Mouse (Mus musculus) 3T3-L1 (cell line): ENCODE data around the gene Chst11.

ENCODE experiments used
- DNase-seq: peaks from one replicate; pipeline ENCODE4 v3.0.0-alpha.2; 2015; ENCODE audit warnings: low read depth, low spot score

Gene Chst11

DNA sequence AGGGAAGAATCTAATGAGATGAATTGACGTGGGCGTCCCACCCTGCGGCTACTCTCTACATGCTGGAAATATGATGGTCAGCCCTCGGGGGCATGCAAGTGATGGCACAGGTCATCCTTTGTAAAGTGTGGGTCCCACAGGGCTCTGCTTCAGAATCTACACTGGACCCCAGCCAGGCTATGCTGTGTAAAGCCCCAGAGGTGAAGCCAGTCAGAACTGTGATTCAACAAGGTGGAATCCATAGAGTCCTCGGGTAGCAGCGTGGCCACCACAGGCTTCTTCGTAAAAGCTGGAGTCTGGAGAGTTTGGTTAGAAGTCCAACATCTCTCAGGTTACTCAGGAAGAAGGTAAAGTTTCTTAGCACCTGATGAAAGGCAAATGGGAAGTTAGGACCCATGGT is 154.0 kb downstream of the Chst11 start:
- DNase-seq = peak; percentile 67

DNA sequence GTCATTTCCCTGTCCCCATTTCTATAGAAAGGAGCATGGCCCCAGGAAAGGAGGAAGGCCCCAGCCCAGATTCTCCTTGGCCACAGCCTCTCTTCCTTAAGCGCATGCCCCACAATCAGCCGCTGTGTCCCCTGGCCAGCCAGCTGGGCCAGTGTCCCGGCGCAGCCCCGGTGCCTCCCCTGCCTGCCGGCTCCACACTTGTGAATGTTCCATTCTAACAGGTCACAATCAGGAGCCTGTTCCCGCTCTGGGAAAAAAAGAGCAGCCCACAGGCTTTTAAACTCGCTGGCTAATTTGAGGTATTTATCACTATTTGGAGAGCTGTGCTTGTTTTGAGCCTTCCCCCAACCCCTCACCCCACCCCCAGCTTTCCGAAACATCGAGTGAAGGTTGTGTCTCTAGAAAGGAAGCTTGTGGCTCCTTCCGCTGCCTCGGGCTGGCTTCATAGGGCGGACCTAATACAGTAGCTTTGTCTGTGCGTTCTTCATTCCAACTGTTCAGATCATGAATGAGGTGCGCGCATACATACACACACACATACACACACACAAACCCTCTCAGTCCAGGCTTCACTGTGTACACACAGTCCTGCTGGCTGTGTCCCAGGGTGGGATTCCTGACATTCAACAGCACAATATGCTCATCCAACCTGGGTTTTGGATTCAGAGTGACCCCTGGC is 155.1 kb downstream of the Chst11 start:
- DNase-seq = no peak

DNA sequence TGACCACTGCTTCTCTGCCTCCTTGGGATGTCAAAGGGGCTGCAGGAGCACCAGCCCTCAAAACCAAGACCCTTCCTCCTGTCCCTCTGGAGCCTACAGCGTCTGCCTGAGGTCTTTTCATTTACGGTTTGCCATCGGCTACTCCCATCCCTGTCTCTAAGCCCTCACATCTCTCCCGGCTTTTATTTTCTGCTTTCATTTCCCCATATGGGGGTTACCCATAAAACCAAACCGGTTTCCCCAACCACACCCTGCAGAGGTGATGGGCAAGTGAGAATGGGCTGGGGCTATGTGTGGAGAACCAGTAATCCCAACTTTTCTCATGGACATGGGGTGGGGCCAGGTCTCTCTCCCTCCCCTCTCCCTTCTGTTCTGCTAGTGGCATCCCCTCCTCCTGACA is 156.1 kb downstream of the Chst11 start:
- DNase-seq = no peak

DNA sequence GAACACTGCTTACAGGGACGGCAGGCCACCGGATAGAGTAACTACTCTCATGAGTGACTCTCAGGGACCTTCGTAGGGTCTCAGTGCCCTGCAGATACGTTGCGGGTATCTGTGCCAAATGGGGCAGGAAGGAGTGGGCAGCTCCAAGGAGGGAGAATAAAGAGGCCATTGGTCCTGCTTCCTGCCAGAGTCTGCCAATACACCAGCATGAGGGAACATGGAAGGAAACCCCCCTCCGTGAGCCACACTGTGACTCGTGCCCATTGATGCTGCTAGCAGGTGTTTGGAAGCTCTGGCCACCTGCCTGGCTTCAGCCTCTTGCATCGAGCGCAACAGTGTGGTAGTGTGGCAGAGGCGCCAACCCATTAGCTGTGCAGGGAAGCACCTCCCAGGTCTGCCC is 157.8 kb downstream of the Chst11 start:
- no peak for DNase-seq

DNA sequence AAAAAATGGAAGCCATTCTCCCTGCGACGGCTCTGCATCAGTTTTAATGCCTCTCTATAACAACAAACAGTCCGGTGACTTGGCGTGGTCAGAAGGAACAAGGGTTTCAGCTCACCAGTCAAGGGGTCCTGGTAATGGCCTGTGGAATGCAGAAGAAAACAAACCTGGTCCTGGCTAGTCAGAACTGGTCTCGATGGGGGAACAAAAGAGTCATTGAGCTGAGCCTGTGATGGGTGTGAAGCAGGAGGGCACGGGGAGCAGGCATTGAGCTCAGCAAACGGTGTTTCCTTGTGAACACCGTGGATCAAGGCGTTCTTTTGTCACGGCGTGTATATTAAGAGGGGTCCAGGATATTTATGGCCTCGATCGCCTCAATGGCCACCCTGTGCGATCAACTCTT is 160.5 kb downstream of the Chst11 start:
- DNase-seq = no peak

DNA sequence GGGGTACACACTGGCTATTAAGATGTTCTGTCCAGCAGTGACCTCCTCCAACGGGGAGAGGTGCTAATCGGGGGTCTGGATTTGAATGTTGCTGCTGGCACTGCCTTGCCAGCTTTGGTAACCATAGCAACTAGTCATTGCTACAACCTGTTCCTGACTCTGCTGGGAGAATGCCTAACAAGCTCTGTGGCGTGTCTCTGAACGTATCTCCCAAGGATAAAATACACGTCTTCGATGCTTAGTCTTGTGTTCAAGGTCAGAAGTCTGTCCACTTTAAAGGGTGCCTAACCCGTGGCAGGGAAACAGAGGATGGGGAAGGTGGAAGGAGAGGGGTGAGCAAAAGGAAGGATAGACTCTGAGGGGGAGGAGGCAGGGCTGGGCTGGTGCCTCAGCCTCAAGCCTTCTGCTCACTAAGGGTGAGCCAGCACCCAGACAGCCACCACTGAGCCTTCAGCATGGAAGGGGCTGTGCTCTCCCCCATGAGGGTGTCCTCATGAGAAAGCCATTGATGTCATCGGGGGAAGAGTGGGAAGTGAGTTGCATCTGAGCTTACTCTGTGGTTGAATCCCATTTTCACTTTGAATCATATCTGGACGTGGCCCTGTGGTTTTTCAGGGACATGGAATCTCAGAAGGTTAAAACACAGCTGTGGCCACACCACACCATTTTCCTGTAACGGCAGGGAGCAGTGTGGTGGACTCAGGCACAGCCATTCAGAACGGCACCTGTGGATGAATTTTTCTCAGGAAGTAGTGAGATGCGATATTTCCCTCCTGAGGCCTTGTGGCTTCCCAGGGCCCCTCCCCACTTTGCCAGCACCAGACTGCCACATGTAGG is 164.3 kb downstream of the Chst11 start:
- DNase-seq = peak; percentile 42

DNA sequence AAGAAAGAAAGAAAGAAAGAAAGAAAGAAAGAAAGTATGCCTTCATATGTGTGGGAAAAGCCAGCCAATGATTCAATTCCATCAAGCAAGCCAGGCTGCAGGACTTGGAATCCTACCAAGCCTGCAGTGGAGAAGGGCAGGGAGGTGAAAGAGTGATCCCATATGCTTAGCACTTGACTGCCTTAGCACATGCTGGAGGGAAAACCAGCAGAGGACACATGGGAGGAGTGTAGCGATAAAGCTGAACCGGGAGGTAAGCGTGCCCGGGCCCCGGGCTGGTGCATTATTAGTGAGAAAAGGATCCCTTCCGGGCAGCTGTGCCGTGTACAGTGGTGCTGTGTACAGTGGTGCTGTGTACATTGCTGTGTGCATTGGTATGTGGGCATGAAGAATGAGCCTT is 165.3 kb downstream of the Chst11 start:
- DNase-seq = peak; percentile 70

DNA sequence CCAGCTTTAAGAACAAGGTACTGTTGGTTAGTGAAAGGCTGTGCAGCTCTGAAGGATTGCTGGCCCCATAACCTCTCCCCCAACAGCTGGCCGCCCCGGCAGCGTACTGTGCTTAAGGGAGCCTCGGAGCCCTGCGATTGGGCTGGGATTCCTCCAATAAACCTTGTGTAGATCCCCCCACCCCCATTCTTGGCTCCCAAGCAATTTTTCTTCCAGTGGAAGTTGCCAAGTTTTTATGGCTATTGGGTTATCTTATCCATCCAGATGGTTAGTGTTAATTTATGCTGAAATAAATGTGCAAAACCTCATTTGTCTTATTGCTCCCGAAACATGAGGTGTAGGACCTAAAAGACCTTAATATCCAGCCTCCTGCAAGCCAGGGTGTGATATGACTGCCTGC is 166.1 kb downstream of the Chst11 start:
- peak; percentile 40 for DNase-seq

DNA sequence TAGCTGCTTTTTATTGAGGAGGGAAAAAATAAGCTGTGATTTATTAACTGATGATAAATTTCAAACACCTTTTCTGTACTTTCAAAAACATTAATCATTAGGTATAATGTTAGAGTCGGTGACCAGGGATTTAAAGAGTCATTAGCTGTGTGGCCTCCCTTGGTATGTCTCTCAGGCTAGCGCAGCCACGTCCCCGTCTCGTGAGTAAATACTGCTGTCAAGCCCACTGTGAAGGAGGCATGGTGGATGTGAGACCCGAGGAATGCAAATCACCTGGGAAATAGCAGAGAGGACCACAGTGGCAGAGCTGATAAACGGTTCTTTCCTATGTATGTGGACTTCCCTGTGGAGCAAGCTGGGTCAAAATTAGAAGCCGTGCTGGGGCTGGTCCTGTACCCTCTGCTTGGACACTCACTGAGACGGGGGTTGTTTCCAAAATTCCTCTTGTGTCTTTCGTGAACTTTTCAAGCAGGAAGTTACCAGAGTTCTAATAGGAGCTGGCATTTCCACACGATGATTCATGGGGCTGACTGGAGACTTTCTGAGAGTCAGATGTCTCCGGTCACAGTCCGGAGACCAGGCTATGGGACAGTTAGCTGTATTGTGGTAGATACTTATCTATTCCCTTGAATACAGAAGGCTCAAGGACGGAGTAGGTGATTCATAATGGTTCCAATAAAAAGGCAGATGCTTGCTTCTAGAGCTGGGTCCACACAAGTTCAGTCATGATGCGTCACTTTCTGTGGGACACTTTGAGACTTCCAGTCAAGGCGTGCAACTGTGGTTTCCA is 166.8 kb downstream of the Chst11 start:
- peak; percentile 89 for DNase-seq

DNA sequence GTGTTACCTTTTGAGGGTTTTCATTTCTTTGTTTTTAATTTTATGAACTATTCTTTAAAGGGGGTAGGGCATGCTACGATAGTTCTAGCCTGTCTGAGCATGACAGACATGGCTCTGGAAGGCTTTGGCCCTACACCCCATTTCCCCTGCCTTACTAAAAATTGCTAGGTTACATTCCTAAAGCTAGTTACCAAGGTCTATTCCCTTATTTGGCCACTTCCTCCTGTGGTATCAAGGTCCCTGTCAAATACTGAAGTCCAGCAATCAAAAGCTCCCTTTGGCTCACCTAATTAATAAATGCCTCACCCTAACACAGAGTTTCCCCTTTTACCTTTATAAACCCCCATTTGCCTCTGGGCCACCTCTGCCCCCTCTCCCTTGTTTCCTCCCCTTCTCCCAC is 167.4 kb downstream of the Chst11 start:
- DNase-seq = no peak

DNA sequence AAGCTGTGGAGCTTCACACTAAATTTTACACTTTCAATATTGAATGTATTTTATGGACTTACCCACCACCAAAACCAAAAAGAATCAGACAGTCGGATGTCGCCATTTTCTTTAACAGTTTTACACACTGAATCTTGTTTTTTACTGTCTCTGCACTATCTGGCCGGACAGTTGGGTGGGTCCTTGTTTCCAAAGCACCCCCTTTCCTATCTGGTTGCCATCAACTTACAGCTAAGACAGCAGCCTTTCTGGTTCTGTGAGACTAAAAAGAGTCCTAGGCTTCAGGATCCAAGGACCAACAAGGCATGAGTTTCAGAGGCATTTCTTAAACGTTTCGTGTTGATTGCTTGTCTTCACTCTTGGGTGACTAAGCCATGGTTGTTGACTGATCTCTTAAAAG is 168.1 kb downstream of the Chst11 start:
- DNase-seq = no peak

DNA sequence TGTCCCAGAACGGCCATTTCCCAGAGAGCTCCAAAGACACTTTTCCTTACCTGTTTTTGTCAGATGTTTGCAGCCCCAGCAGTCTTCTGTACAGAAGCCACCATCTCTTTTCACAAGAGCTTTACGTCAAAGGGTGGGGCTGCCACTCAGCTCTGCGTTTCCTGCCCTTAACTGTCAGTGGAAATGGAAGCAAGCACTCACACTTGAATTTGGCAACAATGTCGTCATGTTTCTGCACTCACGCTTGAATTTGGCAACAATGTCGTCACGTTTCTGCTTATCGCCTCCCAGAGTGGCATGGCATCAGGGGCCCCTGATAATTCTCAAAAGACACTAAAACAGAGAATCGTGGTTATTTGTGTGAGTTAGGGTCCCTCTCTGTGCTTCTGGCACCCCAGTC is 168.6 kb downstream of the Chst11 start:
- DNase-seq = no peak

DNA sequence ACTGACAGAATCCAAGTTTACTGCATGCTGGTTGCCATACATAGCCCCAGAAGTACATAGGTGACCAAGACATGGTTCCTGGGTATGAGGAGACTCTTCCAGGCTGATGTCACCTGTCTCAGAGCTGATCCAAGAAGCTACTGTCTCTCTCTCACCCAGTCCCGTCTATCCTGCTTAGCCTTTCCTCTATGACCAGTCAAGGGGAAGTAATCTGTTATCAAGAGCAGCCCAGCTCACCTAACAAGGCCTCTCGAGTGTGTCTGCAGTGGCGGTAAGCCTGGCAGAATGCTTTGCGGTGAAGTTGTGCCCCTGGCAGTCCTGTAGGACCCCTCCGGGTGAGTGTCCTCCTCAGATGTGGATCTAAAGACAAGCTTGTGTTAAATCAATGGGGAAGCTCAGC is 172.0 kb downstream of the Chst11 start:
- DNase-seq = no peak

DNA sequence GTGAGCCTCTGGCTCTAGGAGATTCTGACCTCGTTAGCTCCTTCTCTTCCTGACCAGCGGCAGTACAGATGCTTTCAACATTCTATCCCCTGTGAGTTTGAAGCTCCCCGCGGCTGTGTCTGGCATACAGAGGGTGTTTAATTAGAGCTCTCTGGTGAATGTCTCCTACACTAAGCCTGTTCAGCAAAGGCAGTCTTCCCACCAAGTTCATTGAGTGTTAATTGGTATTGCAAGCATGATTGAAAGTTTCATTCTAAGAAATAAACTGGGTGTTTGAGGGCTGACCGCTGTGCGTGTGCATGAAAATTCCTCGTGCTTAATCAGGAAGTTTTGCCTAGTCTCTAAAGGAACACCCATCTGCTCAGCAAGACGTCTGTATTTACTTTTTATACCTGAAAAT is 173.0 kb downstream of the Chst11 start:
- no peak for DNase-seq

DNA sequence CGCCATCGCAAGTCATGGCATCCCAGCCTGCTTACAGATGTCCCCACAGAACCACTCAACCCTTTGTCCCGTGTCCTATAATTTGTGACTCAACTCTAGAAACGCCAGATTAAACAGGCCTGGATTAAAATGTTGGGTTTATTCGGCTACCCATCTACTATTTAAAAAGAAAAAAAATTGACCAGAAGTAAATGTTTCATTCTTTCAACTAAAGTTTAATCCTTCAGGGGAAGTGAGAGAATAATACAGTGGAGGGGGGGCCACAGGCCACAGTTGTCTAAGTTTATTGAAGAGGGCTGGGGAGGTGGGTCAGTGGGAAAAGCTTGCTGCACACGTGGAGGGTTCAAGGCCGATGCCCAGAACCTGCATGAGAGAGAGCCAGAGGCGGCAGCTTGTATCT is 173.9 kb downstream of the Chst11 start:
- DNase-seq = no peak

DNA sequence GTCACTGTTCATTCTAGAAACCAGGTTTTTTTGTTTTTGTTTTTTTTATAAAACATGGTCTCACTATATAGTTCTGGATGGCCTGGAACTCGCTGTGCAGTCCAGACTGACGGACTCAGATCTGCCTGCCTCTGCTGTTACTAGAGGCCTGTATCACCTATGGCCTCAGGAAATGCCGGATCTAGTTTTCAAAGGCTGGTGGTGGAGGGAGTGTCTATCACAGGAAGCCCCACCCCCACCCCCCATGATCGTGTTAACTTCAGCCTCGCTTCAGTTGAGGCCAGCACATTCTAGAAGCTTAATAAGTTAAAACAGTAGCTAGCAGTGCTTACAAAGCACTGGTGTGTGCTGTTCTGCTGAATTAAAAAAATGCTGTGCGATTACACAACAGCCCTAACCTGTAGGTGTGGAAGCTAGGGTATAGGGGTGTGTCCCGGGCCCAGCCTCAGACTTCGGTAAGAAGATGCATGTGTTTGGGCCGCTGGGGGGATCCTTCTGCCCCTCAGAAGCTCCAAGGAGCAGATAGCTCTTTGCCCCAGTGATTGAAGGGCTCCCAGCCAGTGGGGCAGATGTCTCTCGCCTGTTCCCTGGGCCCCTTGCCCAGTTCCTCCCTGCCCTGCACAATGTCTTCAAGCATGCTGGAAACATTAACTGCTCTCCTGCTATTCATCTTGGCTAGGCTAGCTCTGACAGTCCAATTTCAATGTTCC is 176.5 kb downstream of the Chst11 start:
- DNase-seq = peak; percentile 81

DNA sequence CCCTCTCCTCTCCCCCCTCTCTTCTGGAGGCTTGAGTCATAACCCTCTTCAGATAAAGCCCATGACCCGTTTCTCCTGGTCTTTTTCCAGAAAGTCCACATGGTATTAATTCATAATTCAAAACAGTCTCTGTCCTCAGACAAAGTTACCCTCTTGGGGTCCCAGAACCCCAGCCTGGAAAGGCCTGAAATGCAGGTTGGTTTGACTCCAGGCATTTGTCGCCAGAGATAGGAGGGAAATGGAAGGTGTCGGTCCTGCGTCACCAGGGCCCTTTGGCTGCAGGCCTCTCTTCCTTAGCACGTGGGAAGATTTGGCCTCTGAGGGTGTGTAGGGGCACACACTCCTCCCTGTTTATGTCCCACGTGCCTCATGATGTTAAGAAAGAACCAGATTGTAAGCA is 178.6 kb downstream of the Chst11 start:
- DNase-seq = peak; percentile 90

DNA sequence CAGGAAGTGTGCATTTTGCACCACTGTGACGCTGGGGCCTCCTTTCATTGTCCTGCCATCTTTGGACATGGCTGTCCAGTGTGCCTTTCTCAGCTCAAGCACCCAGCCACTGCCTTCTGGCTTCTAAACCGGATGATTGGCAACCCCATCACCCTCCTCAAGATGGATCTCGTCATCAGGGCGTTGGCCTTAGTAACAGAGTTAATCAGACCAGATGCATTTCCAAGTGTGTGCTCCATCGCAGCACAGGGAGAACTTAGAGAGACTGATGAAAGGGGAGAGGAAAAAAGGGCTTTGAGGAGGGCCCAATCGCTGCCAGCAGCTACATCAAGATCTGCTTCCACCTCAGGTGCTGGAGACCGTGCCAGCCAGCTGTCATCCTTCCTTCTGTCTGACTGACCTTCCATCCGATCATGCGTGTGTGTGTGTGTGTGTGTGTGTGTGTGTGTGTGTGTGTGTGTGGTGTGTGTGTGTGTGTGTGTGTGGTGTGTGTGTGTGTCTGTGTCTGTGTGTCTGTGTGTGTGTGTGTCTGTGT is 179.7 kb downstream of the Chst11 start:
- peak; percentile 17 for DNase-seq

DNA sequence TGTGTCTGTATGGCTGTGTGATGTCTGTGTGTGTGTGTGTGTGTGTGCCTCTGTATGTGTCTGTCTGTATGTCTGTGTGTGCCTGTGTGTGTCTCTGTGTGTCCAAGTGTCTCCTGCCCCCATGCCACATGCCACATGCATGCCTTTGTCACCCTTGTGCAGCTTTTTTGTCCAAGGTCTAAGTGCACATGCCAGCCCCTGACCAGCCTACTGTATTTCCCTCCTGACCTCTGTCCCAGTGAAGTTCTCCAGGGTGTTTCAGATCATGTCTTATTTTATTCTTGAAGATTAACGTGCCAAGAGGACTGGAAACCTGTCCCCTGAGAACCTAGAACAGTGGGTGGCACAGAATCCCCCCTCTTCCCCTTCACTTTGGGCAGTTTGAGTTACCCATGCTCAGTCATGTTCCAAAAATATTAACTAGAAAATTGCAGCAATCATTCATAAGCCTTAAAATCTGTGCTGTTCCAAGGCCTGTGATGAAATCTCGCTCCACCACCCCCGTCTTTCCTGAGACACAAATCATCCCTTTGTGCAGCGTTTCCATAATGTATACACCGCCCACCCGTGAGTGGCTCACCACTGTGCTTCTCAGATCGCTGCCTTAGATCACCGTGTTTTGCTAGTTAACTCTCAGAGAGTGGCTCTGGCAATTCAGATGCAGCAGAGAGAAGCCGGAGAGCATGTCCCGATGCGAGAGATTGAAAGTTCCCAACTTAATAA is 180.4 kb downstream of the Chst11 start:
- no peak for DNase-seq

DNA sequence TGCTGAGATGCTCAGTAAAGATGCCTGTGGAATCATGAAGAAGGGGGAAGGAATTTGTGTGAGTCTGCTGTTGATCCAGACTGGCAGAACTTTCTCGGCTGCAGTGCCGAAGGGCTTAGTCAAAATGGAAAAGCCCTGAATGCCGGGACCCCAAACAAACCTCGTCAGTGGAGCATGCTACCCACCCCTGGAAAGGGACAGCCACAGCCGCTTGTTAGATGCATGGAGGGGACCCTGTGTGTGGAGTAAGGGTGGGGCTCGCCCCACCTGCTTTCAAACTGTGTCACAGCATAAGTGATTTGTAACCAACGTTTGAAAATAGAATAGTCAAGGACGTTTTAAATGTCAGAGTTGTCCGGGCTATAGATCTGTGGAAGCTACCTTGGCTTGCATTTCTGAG is 181.0 kb downstream of the Chst11 start:
- no peak for DNase-seq

DNA sequence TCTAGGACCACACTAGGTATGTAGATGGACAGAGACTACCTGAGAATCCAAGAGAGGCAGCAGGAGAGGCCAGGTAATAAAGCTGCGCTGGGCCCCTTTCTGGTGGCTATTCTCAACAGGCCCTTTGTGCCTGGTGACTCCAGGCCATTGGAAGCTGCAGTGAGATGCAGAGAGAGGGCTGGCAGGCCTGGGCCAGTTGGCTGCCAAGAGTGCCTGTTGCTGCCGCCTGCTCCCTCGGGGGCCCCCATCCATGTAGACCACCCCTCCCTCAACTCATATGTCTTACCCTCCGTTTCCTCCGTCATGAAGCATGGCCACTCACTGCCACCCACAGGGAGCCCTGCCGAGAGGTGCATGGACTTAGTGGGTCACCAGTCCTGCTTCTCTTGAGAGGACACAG is 182.2 kb downstream of the Chst11 start:
- no peak for DNase-seq
